In the genomic region with DNA sequence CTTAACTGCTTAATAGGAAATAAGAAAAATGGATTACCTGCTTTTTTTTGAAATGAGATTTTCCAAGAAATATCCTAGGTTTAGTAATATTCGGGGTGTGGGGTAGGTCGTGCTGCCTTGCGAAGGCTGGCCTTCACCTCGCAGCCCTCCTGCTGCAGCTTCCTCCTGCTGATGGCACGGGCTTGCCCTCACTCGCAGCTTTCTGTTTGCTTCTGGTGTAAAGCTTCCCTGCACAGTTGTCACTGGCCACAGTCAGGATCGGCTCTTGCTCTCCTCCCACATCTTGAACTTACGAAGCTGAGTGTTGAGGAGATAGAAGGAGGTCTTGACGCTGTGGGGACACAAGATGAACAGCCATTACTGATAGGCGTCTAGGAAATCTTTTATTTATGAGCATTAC, we compare ENCODE assay signal across 17 mouse cellular contexts.
DNase-seq lines count a peak whose midpoint lies in the region; ATAC-seq and TF ChIP-seq lines count a peak whose summit lies in the region.
"Had no signal": no experiment of that assay in that cellular context is flagged by ENCODE, and none has a peak within 500 bp of the region (broad histone marks: within the 10 kb centered on the region; RNA-seq: fewer than 3 reads in every experiment).

No protein-coding gene starts in this region.

- TF ChIP-seq CTCF in thymus, adult 2 months (IDR thresholded peaks at IDR 0.05; ENCODE audit: borderline replicate concordance, control insufficient read depth, extremely low read depth, insufficient read depth, low read length, poor library complexity), result no peak

- H3K9ac ChIP-seq in forebrain, embryonic 13.5 days, result no peak overlapping the region
- no peak overlapping the region for H3K9ac ChIP-seq in forebrain, embryonic 11.5 days (ENCODE audit: low read length)
- no peak overlapping the region for H3K9ac ChIP-seq in forebrain, embryonic 14.5 days (ENCODE audit: low read length)
- no peak overlapping the region for H3K9ac ChIP-seq in hindbrain, embryonic 12.5 days
- no peak overlapping the region for H3K9ac ChIP-seq in midbrain, embryonic 14.5 days (replicated peaks; ENCODE audit: low read length)
- H3K9ac ChIP-seq: embryonic facial prominence, embryonic 12.5 days; heart, embryonic 12.5 days; limb, embryonic 13.5 days; liver, embryonic 14.5 days had no signal

- H3K9me3 ChIP-seq in forebrain, embryonic 13.5 days (replicated peaks), result no peaks in the 10 kb centered on the region
- no peaks in the 10 kb centered on the region for H3K9me3 ChIP-seq in forebrain, embryonic 11.5 days (ENCODE audit: control insufficient read depth, low read length)
- no peaks in the 10 kb centered on the region for H3K9me3 ChIP-seq in forebrain, embryonic 14.5 days (replicated peaks; ENCODE audit: control insufficient read depth, low read length)
- no peaks in the 10 kb centered on the region for H3K9me3 ChIP-seq in hindbrain, embryonic 12.5 days (replicated peaks)
- H3K9me3 ChIP-seq in midbrain, embryonic 14.5 days (ENCODE audit: control insufficient read depth, low read length), result no peaks in the 10 kb centered on the region
- H3K9me3 ChIP-seq: embryonic facial prominence, embryonic 12.5 days; heart, embryonic 12.5 days; limb, embryonic 13.5 days had no signal

- TF ChIP-seq POLR2A in thymus, adult 2 months (IDR thresholded peaks at IDR 0.05; ENCODE audit: control insufficient read depth, extremely low read depth, insufficient read depth, low read length, poor library complexity), result no peak

- no peaks in the 10 kb centered on the region for H3K27me3 ChIP-seq in forebrain, embryonic 13.5 days
- H3K27me3 ChIP-seq in forebrain, embryonic 11.5 days (ENCODE audit: control insufficient read depth, insufficient read depth, low read length), result no peaks in the 10 kb centered on the region
- H3K27me3 ChIP-seq in forebrain, embryonic 14.5 days (replicated peaks; ENCODE audit: control insufficient read depth, insufficient read depth, low read length), result no peaks in the 10 kb centered on the region
- H3K27me3 ChIP-seq in hindbrain, embryonic 12.5 days, result no peaks in the 10 kb centered on the region
- no peaks in the 10 kb centered on the region for H3K27me3 ChIP-seq in midbrain, embryonic 14.5 days (ENCODE audit: control insufficient read depth, insufficient read depth, low read length)
- no peaks in the 10 kb centered on the region for H3K27me3 ChIP-seq in thymus, adult 2 months (ENCODE audit: control insufficient read depth, insufficient read depth, low read length)
- H3K27me3 ChIP-seq: embryonic facial prominence, embryonic 12.5 days; heart, embryonic 12.5 days; limb, embryonic 13.5 days had no signal

- H3K4me1 ChIP-seq in forebrain, embryonic 13.5 days, result peaks cover 27% of the 10 kb centered on the region
- no peaks in the 10 kb centered on the region for H3K4me1 ChIP-seq in forebrain, embryonic 11.5 days (replicated peaks; ENCODE audit: control insufficient read depth, insufficient read depth, low read length)
- H3K4me1 ChIP-seq in forebrain, embryonic 14.5 days (ENCODE audit: control insufficient read depth, insufficient read depth, low read length), result peaks cover 6% of the 10 kb centered on the region; the same call in 1 of the 2 replicates
- peaks cover 16% of the 10 kb centered on the region for H3K4me1 ChIP-seq in hindbrain, embryonic 12.5 days
- peaks cover 16% of the 10 kb centered on the region for H3K4me1 ChIP-seq in midbrain, embryonic 14.5 days (ENCODE audit: control insufficient read depth, insufficient read depth, low read length)
- no peaks in the 10 kb centered on the region for H3K4me1 ChIP-seq in thymus, adult 2 months (replicated peaks; ENCODE audit: control insufficient read depth, insufficient read depth, low read length)
- H3K4me1 ChIP-seq: embryonic facial prominence, embryonic 12.5 days had no signal

- WGBS in forebrain, embryonic 13.5 days, result 78% methylated on average over 10 of the region's 10 CpGs
- 77% methylated on average over 10 of the region's 10 CpGs for WGBS in forebrain, embryonic 11.5 days
- WGBS in forebrain, embryonic 14.5 days, result 82% methylated on average over 10 of the region's 10 CpGs
- 66% methylated on average over 10 of the region's 10 CpGs for WGBS in hindbrain, embryonic 12.5 days
- 51% methylated on average over 10 of the region's 10 CpGs for WGBS in midbrain, embryonic 14.5 days
- 72% methylated on average over 10 of the region's 10 CpGs for WGBS in thymus, adult 2 months

- peak overlapping the region; percentile 51; the same call in 1 of the 2 replicates for H3K27ac ChIP-seq in forebrain, embryonic 13.5 days
- no peak overlapping the region for H3K27ac ChIP-seq in forebrain, embryonic 11.5 days (ENCODE audit: low read depth, low read length)
- peak overlapping the region; percentile 55; the same call in 1 of the 2 replicates for H3K27ac ChIP-seq in forebrain, embryonic 14.5 days (ENCODE audit: low read depth, low read length)
- H3K27ac ChIP-seq in hindbrain, embryonic 12.5 days, result peak overlapping the region; percentile 79
- H3K27ac ChIP-seq in midbrain, embryonic 14.5 days (replicated peaks; ENCODE audit: low read depth, low read length), result peak overlapping the region; percentile 42; the same call in 1 of the 2 replicates
- H3K27ac ChIP-seq in thymus, adult 2 months (ENCODE audit: control insufficient read depth, insufficient read depth, low read length), result no peak overlapping the region
- H3K27ac ChIP-seq: embryonic facial prominence, embryonic 12.5 days; limb, embryonic 13.5 days; liver, embryonic 14.5 days had no signal

- H3K4me3 ChIP-seq in forebrain, embryonic 13.5 days, result no peak overlapping the region
- H3K4me3 ChIP-seq in forebrain, embryonic 11.5 days (ENCODE audit: low read depth, low read length), result no peak overlapping the region
- no peak overlapping the region for H3K4me3 ChIP-seq in forebrain, embryonic 14.5 days (ENCODE audit: low read depth, low read length)
- no peak overlapping the region for H3K4me3 ChIP-seq in hindbrain, embryonic 12.5 days
- no peak overlapping the region for H3K4me3 ChIP-seq in midbrain, embryonic 14.5 days (replicated peaks; ENCODE audit: low read depth, low read length)
- no peak overlapping the region for H3K4me3 ChIP-seq in thymus, adult 2 months (ENCODE audit: control insufficient read depth, insufficient read depth, low read length)
- H3K4me3 ChIP-seq: embryonic facial prominence, embryonic 12.5 days; heart, embryonic 12.5 days; limb, embryonic 13.5 days; megakaryocyte, embryonic 14.5 days had no signal

- ATAC-seq in forebrain, embryonic 13.5 days, result no peak
- no peak for ATAC-seq in forebrain, embryonic 11.5 days (replicated peaks; ENCODE audit: low FRiP score)
- peak; percentile 28; the same call in 1 of the 2 replicates for ATAC-seq in forebrain, embryonic 14.5 days
- ATAC-seq in hindbrain, embryonic 12.5 days (ENCODE audit: low FRiP score), result peak; percentile 33; the same call in 1 of the 2 replicates
- ATAC-seq in midbrain, embryonic 14.5 days (ENCODE audit: low FRiP score, low TSS enrichment), result no peak
- ATAC-seq: intestine, embryonic 16.5 days had no signal

- H3K36me3 ChIP-seq in forebrain, embryonic 13.5 days (ENCODE audit: poor library complexity, severe bottlenecking), result no peaks in the 10 kb centered on the region
- H3K36me3 ChIP-seq in forebrain, embryonic 11.5 days (ENCODE audit: control insufficient read depth, insufficient read depth, low read length), result no peaks in the 10 kb centered on the region
- H3K36me3 ChIP-seq in forebrain, embryonic 14.5 days (ENCODE audit: control insufficient read depth, insufficient read depth, low read length), result 0 out of 2 replicates have a peak, but pooled peaks cover 3% of the 10 kb centered on the region
- no peaks in the 10 kb centered on the region for H3K36me3 ChIP-seq in hindbrain, embryonic 12.5 days
- 0 out of 2 replicates have a peak, but pooled peaks cover 7% of the 10 kb centered on the region for H3K36me3 ChIP-seq in midbrain, embryonic 14.5 days (ENCODE audit: control insufficient read depth, insufficient read depth, low read length)
- no peaks in the 10 kb centered on the region for H3K36me3 ChIP-seq in thymus, adult 2 months (ENCODE audit: control insufficient read depth, insufficient read depth, low read length)
- H3K36me3 ChIP-seq: embryonic facial prominence, embryonic 12.5 days; limb, embryonic 13.5 days had no signal

- DNase-seq in forebrain, embryonic 11.5 days (ENCODE audit: low spot score), result no peak
- DNase-seq in forebrain, embryonic 14.5 days (ENCODE audit: low spot score), result no peak
- DNase-seq in midbrain, embryonic 14.5 days, result no peak
- no peak for DNase-seq in urinary bladder, adult 2 months (ENCODE audit: low spot score)
- DNase-seq in thymus, adult 2 months, result no peak
- no peak for DNase-seq in adrenal gland, adult 2 months
- DNase-seq: adrenal gland, adult 8-10 months; heart, postnatal 36 days; lung, postnatal 10 days had no signal

- no peak overlapping the region for H3K4me2 ChIP-seq in forebrain, embryonic 13.5 days
- H3K4me2 ChIP-seq in forebrain, embryonic 11.5 days (ENCODE audit: low read depth, low read length, severe bottlenecking), result no peak overlapping the region
- no peak overlapping the region for H3K4me2 ChIP-seq in forebrain, embryonic 14.5 days (ENCODE audit: low read length)
- H3K4me2 ChIP-seq in hindbrain, embryonic 12.5 days (replicated peaks), result no peak overlapping the region
- H3K4me2 ChIP-seq in midbrain, embryonic 14.5 days (ENCODE audit: low read length), result peak overlapping the region; percentile 13; the same call in 1 of the 2 replicates
- H3K4me2 ChIP-seq: embryonic facial prominence, embryonic 12.5 days; heart, embryonic 12.5 days; limb, embryonic 13.5 days had no signal

Comparison
In these comparisons a context has a peak if more than half of its experiments do, and no peak if none do; other contexts are left out.
1. ATAC-seq: peak in forebrain, embryonic 14.5 days (single experiment) and hindbrain, embryonic 12.5 days (single experiment); none in forebrain, embryonic 13.5 days (single experiment), forebrain, embryonic 11.5 days (single experiment) and midbrain, embryonic 14.5 days (single experiment).
2. H3K27ac ChIP-seq: peak in forebrain, embryonic 13.5 days (single experiment), forebrain, embryonic 14.5 days (single experiment), hindbrain, embryonic 12.5 days (single experiment) and midbrain, embryonic 14.5 days (single experiment); none in forebrain, embryonic 11.5 days (single experiment) and thymus, adult 2 months (single experiment).